Mouse (Mus musculus): ENCODE measurements around the gene Gmnn.

Gene Gmnn

GRCm38 (mm10) chr13:24702128-24702527, 59.6 kb downstream of the Gmnn start:
- DNase-seq: no peak
